Mouse (Mus musculus): ENCODE data around the gene Msi2.

DNA sequence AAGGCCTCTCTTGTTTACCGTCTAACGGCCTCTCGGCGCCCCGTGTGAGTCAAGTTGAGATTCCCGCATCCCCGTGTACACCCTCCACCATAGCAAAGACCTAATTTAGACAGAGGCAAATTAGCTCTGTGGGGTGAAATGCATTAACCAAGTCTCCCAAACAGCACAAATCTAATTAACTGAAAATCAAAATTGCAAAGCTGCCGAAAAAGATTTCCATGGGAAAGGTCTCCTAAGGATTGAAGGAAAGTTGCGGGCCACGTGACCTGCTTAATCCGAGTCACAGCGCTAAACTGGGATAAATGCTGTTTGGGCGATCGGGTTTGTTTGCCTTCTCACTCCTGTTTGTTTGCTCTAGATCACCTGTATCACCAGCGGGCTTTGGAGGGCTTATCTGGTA lies 52.5 kb downstream of the Msi2 start:
- TF ChIP-seq CTCF (IDR thresholded peaks at IDR 0.05; ENCODE audit: low read depth), result no peak
- TF ChIP-seq EP300 (IDR thresholded peaks at IDR 0.05; ENCODE audit: low read depth), result no peak
